Mouse (Mus musculus): ENCODE measurements around the gene Rufy1. TPM values are rescaled to one million over a fixed set of nuclear protein-coding genes. Genes with fewer than 3 reads are reported as not detected.
"Not testable (repeated sequence)": the region's sequence is repeated elsewhere in the genome, so short reads cannot be mapped to it uniquely, and the experiment has no call there.

The Rufy1 gene
- polyA plus RNA-seq, 1 experiment from 2014 or later = 22.7 TPM

DNA sequence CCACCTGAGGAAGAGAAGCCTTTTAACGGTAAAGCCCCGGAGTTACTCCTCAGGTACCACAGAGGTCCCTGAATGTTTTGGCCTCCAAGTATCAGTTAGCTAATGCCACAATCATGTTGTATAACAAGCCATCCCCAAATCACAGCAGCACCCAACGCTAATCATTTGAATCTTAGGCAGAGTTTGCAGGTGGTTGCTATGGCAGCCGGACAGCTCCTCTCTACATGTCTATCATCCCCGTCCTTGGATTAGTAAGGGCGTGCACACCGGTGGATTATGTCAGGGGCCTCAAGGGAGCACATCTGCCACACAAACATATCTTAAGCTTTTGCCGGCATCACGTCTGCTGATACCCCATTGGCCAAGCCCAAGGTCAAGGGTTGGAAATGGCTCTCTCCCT is 19.3 kb upstream of the Rufy1 start:
- H3K4me3 ChIP-seq = no peak overlapping the region
- H3K36me3 ChIP-seq = no peaks in the 10 kb centered on the region
- no peak for ATAC-seq (ENCODE audit: low FRiP score)
- no peak overlapping the region for H3K27ac ChIP-seq
- H3K4me2 ChIP-seq = no peak overlapping the region
- no peaks in the 10 kb centered on the region for H3K4me1 ChIP-seq (replicated peaks)
- no peak overlapping the region for H3K9ac ChIP-seq
- H3K27me3 ChIP-seq = no peaks in the 10 kb centered on the region
- H3K9me3 ChIP-seq = no peaks in the 10 kb centered on the region
- 75% methylated on average over 9 of the region's 9 CpGs for WGBS

DNA sequence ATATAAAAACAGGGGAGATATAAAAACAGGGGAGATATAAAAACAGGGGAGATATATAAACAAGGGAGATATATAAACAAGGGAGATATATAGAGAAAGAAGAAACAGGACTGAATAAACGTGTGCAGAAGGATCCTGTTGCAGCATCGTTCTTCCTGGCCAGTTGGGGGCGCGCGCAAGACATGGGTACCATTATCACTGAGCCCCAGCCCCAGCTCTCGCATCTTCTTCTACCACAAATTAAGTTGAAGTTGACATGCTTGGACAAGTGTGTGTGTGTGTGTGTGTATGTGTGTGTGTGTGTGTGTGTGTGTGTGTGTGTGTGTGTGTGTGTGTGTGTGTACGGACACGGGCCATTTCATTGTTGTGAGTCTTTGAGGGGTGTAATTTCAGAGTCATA is 17.2 kb upstream of the Rufy1 start:
- not testable (repeated sequence) for H3K9me3 ChIP-seq; H3K4me1 ChIP-seq (replicated peaks); ATAC-seq (ENCODE audit: low FRiP score); H3K9ac ChIP-seq; H3K4me3 ChIP-seq; H3K4me2 ChIP-seq; H3K36me3 ChIP-seq; H3K27ac ChIP-seq; H3K27me3 ChIP-seq
- 51% methylated on average over 8 of the region's 8 CpGs for WGBS

DNA sequence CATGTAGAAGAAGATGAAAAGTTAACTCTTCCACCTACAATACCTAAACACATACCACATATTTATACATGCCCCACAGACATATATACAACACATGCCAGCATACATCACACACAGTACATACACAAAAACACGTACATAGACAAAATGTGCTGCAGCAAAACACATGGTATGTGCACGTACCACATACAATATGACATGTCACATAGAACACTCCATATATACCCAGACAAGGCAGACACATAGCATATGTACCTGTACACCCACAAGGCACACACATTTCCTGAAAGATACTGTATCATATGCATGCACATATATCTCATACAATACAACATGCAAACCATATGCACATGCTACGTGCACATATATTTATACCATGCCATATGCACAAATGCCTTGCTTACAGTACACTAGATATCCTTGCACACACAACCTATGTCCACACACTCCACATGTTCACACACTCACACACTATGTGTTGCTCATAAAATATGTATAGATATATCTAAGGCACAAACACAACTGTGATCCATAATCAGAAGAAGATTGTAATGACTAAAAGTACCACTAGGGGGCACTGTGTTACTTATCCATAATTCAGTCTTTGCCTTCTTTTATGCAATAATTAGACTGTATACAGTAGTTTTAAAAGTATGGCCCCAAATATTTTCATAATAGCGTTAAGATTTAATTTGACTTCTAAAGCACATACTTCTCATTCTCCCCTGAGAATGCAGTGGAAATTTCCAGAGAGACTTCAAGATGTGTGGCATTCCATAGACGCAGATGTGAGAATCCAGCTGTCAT is 12.5 kb upstream of the Rufy1 start:
- H3K9ac ChIP-seq = no peak overlapping the region
- no peak overlapping the region for H3K27ac ChIP-seq
- H3K4me2 ChIP-seq = no peak overlapping the region
- H3K36me3 ChIP-seq = no peaks in the 10 kb centered on the region
- H3K4me3 ChIP-seq = no peak overlapping the region
- H3K9me3 ChIP-seq = no peaks in the 10 kb centered on the region
- ATAC-seq (ENCODE audit: low FRiP score) = 0 out of 2 replicates have a peak, but pooled peaks have one; percentile 57
- no peaks in the 10 kb centered on the region for H3K4me1 ChIP-seq (replicated peaks)
- 74% methylated on average over 5 of the region's 5 CpGs for WGBS
- H3K27me3 ChIP-seq = peaks cover 8% of the 10 kb centered on the region; the same call in 1 of the 2 replicates

DNA sequence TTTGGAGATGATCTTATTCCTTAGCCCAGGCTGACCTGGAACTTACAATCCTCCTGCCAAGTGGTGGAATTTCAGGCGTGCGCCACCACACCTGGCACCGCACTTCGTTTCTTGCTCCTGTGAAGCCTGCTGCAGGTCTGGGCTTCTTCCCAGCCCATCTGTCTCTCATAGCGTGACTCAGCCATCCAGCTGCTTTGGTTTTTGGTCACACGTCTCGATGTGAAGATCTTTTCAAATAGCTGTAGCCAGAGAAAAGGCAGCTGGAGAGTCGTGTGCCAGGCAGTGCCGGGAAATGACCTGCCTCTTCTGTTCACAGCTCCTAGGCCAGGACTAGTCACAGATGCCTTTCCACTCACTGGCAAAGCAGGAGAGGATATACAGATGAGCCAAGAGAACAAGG is 10.7 kb upstream of the Rufy1 start:
- H3K9ac ChIP-seq = no peak overlapping the region
- no peaks in the 10 kb centered on the region for H3K36me3 ChIP-seq
- no peak overlapping the region for H3K27ac ChIP-seq
- H3K27me3 ChIP-seq = peaks cover 8% of the 10 kb centered on the region; the same call in 1 of the 2 replicates
- H3K4me1 ChIP-seq (replicated peaks) = no peaks in the 10 kb centered on the region
- no peak overlapping the region for H3K4me2 ChIP-seq
- no peak for ATAC-seq (ENCODE audit: low FRiP score)
- 70% methylated on average over 9 of the region's 9 CpGs for WGBS
- no peak overlapping the region for H3K4me3 ChIP-seq
- H3K9me3 ChIP-seq = no peaks in the 10 kb centered on the region

DNA sequence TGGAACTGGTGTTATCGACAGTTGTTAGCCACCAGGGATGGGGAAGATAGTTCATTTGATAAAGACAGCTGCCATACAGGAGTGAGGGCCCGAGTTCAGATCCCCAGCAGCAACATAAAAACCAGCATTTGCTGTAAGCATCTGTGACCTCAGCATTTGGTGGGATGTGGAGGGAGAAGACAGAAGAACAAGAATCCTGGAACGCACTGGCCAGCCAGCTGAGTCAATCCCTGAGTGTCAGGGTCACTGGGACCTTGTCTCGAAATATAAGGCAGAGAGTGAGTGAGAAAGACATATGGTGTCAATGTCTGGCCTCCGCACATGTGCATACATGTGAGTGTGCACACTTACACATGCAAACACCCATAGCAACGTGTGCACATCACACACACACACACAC is 9.8 kb upstream of the Rufy1 start:
- H3K27me3 ChIP-seq = peaks cover 8% of the 10 kb centered on the region; the same call in 1 of the 2 replicates
- no peak for ATAC-seq (ENCODE audit: low FRiP score)
- no peak overlapping the region for H3K27ac ChIP-seq
- H3K36me3 ChIP-seq = no peaks in the 10 kb centered on the region
- H3K9me3 ChIP-seq = no peaks in the 10 kb centered on the region
- H3K4me3 ChIP-seq = no peak overlapping the region
- H3K4me1 ChIP-seq (replicated peaks) = no peaks in the 10 kb centered on the region
- no peak overlapping the region for H3K9ac ChIP-seq
- 83% methylated on average over 6 of the region's 6 CpGs for WGBS
- H3K4me2 ChIP-seq = no peak overlapping the region

DNA sequence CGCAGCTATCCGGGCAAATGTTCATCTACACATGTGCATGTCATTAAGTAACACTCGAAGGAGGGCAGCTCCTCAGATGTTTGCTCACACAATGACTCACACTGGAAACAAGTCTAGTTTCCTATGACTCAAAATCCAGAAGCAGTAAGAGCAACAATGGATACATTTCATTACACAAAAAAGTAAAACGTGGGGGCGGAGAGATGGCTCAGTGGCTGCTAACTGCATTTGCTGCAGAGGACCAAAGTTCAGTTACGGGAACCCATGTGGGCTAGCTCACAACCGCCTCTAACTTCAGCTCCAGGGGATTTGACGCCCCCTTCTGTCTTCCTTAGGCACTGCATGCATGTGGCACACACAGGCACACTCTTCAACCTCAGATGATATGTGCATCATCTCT is 8.9 kb upstream of the Rufy1 start:
- Histone ChIP-seq H3K4me1 (replicated peaks) (no peaks in the 10 kb centered on the region), H3K36me3 (no peaks in the 10 kb centered on the region), H3K9ac (no peak overlapping the region), H3K4me2 (no peak overlapping the region), H3K27ac (no peak overlapping the region), H3K4me3 (no peak overlapping the region), H3K9me3 (no peaks in the 10 kb centered on the region), H3K27me3 (peaks cover 8% of the 10 kb centered on the region; the same call in 1 of the 2 replicates)
- WGBS = 63% methylated on average over 8 of the region's 8 CpGs
- ATAC-seq (ENCODE audit: low FRiP score) = no peak

DNA sequence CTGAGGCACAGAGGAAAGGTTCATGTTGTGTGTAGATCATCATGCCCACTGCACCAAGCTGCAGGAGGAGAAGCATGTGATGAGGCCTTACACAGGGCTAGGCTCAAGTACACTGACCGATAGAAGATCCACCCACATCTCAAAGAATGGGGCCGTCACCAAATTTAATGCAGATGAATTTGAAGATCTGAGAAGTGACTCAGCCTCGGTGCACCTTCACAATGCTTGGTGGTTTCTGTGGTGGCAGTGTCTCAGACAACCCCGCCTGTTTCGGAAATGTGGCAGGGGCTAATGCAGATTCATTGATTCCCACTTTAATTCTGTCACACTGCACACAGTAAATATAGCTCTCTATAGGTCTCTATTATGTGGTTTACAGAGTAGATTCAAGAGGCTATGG is 2.0 kb upstream of the Rufy1 start:
- Histone ChIP-seq H3K9me3 (no peaks in the 10 kb centered on the region), H3K9ac (no peak overlapping the region), H3K27ac (no peak overlapping the region), H3K36me3 (no peaks in the 10 kb centered on the region), H3K4me2 (no peak overlapping the region), H3K27me3 (no peaks in the 10 kb centered on the region), H3K4me1 (replicated peaks) (peaks cover 12% of the 10 kb centered on the region), H3K4me3 (no peak overlapping the region)
- 91% methylated on average over 5 of the region's 5 CpGs for WGBS
- no peak for ATAC-seq (ENCODE audit: low FRiP score)

DNA sequence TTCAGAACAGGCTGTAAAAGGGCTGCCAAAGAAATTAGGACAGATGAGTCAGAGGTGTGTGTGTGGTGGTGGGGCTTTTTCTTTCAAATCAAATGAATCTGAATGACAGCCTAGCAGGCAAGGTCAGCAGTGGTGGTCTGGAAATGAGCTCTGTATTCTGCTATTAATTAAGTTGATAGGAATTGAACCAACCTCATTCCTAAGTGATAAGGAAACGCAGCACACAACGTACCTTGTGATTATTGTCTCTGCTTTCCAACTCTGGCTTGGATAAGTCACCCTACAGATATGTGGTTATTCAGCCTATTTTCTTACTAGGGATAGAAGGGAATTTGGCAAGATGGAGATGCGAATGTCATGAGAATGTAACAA is 1.1 kb upstream of the Rufy1 start:
- H3K4me3 ChIP-seq = no peak overlapping the region
- H3K4me2 ChIP-seq = no peak overlapping the region
- 89% methylated on average over 3 of the region's 3 CpGs for WGBS
- no peaks in the 10 kb centered on the region for H3K9me3 ChIP-seq
- H3K36me3 ChIP-seq = no peaks in the 10 kb centered on the region
- no peak overlapping the region for H3K9ac ChIP-seq
- ATAC-seq (ENCODE audit: low FRiP score) = no peak
- no peaks in the 10 kb centered on the region for H3K27me3 ChIP-seq
- H3K27ac ChIP-seq = no peak overlapping the region
- H3K4me1 ChIP-seq (replicated peaks) = peaks cover 12% of the 10 kb centered on the region

DNA sequence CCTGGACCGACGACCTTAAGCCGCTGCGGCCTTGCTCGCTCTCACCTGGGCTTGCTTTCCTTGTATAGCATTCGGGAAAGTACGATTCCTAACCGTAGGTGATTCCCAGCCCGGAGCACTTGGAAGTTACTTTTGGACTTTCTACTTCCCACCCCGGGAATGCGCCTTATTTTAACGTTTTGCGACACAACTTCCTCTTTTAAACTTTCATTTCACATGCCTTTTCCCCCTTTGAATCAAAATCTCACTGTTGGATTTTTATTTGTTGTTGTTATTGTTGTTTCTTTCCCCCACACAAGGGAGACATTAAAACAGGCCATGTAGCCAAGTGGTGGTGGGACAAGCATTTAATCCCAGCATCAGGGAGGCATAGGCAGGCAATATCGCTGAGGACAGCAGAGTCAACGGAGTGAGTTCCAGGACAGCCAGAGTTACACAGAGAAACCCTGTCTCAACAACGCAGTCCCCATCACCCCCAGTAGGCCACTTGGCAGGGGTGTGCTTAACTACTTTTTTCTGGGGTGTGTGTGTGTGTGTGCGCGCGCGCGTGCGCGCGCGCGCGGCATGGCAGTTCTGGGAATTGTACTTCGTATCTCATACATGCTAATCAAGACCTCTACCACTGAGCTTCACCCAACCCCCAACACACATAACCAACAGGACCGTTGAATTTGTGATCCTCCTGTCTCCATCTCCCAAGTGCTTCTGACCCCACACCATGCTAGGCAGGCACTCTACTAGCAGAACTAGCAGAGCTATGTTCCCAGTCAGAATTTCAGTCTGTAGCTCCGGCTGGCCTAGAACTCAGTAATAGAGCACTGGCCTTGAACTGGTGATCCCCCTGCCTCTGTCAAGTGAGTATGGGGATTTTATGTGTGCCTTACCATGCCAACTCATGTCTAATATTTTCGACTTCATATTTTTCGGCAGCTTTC is 476 bp upstream of the Rufy1 start:
- peak overlapping the region; percentile 89 for H3K9ac ChIP-seq
- no peaks in the 10 kb centered on the region for H3K36me3 ChIP-seq
- peaks cover 12% of the 10 kb centered on the region for H3K4me1 ChIP-seq (replicated peaks)
- 30% methylated on average over 32 of the region's 32 CpGs for WGBS
- peak; percentile 70; the same call in 1 of the 2 replicates for ATAC-seq (ENCODE audit: low FRiP score)
- no peaks in the 10 kb centered on the region for H3K9me3 ChIP-seq
- peak overlapping the region; percentile 97 for H3K27ac ChIP-seq
- peak overlapping the region; percentile 65 for H3K4me2 ChIP-seq
- H3K4me3 ChIP-seq = peak overlapping the region; percentile 75
- no peaks in the 10 kb centered on the region for H3K27me3 ChIP-seq

DNA sequence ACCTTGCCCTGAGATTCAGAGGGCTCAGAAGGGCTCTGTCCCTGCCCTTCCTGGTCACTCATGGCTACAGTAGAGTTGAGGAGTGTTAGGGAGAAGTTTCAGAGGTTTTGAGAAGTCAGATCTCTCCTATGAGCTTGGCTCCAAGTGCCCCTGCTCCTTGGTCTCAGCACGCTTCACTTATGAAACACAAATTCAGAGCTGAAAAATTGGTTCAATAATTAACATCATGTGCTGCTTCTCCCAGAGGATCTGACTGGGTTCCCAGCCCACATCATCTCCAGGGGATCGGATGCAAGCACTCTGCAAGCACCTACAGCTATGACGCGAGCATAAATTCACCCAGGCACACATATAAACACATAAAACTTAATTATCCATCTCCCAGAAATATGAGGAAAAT is 4.9 kb downstream of the Rufy1 start:
- 95% methylated on average over 4 of the region's 4 CpGs for WGBS
- Histone ChIP-seq H3K36me3 (no peaks in the 10 kb centered on the region), H3K27me3 (no peaks in the 10 kb centered on the region), H3K4me3 (no peak overlapping the region), H3K4me2 (no peak overlapping the region), H3K9ac (no peak overlapping the region), H3K9me3 (no peaks in the 10 kb centered on the region), H3K27ac (no peak overlapping the region), H3K4me1 (replicated peaks) (peaks cover 11% of the 10 kb centered on the region)
- ATAC-seq (ENCODE audit: low FRiP score) = no peak

DNA sequence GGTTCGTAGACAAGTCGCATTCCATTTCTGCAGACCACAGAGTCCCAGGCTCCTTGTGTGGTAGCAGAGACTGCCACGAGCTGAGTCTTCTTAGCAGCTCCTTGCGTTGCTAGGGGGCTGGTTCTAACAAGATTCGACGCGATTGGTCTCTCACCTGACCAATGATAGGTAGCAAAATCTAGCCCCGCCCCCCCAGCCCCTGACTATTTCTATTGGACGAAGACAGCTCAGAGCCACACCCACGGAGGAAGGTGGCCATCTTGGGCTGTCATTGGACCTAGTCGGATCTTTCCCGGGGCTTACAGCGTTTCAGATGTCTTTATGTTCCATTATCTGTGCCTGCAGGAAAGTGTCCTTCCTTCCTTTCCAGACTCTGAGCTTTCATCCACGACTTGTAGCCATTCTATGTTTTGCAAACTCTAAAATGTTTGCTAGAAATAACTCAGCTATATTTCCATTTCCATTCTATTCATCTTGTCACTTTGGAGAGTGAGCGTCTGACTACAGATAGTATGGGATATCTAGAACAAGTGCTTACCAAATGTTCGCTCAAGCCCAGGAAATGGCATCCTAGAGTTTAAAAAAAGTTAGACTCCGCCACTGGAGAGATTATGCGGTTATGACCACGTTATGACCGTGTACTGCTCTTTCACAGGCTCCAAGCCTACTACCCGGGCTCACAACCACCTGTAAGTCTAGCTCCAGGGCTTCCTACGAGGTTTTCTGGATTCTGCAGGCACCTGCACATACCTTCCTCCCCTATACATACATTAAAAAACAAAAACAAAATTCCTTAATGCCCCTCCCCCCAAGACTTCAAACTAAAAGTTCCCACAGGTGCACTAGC is 8.8 kb downstream of the Rufy1 start:
- WGBS = 25% methylated on average over 22 of the region's 22 CpGs
- H3K4me3 ChIP-seq = peak overlapping the region; percentile 42
- peaks cover 25% of the 10 kb centered on the region for H3K36me3 ChIP-seq
- H3K4me2 ChIP-seq = peak overlapping the region; percentile 72
- peaks cover 7% of the 10 kb centered on the region for H3K4me1 ChIP-seq (replicated peaks)
- peak; percentile 96 for ATAC-seq (ENCODE audit: low FRiP score)
- H3K27ac ChIP-seq = peak overlapping the region; percentile 85
- H3K9me3 ChIP-seq = no peaks in the 10 kb centered on the region
- H3K9ac ChIP-seq = peak overlapping the region; percentile 66
- no peaks in the 10 kb centered on the region for H3K27me3 ChIP-seq

DNA sequence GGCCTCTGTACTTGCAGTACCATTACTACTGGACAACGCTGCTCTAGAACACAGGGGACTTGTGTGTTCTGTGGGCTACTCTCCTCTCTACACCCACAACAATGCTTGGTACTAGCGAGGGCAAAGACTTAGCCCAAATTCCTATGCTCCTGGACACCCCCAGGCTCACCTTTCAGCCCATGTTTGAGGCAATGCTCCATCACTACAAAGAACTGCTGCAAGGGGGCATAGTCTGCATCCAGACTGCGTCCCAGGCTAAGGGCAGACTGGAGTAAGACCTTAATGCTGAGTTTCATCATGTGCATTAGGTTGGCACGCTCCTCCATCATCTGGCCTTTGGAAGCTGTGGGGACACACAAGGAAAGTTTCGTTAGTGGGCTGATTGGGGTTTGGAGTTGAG is 9.5 kb downstream of the Rufy1 start:
- peaks cover 7% of the 10 kb centered on the region for H3K4me1 ChIP-seq (replicated peaks)
- peaks cover 32% of the 10 kb centered on the region for H3K36me3 ChIP-seq
- H3K9me3 ChIP-seq = no peaks in the 10 kb centered on the region
- no peaks in the 10 kb centered on the region for H3K27me3 ChIP-seq
- peak overlapping the region; percentile 66 for H3K9ac ChIP-seq
- no peak; the same call in 1 of the 2 replicates for ATAC-seq (ENCODE audit: low FRiP score)
- H3K4me3 ChIP-seq = peak overlapping the region; percentile 42
- H3K27ac ChIP-seq = peak overlapping the region; percentile 69
- peak overlapping the region; percentile 72 for H3K4me2 ChIP-seq
- WGBS = 51% methylated on average over 5 of the region's 5 CpGs
